Mouse (Mus musculus) forebrain, embryonic 10.5 days (tissue): ENCODE data around the gene Fgfr4. TPM values are rescaled to one million over a fixed set of nuclear protein-coding genes. Genes with fewer than 3 reads are reported as not detected.
A peak's percentile ranks its signal among the peaks of the same experiment; 100 is the strongest.

Source experiments
- DNase-seq: peaks from one replicate; pipeline ENCODE4 v3.0.0-alpha.2; 2017; ENCODE audit warnings: low spot score; ENCODE audit errors: extremely low spot score
- H3K27ac ChIP-seq: fragments of 300-500 bp; sonication (generic); 2 replicates; pipeline ENCODE4 v1.5.1; 2016; ENCODE audit warnings: mild to moderate bottlenecking
- H3K27me3 ChIP-seq: fragments of 300-500 bp; sonication (generic); 2 replicates; pipeline ENCODE4 v1.6.1; 2016; ENCODE audit warnings: mild to moderate bottlenecking; ENCODE audit not compliant: poor library complexity, severe bottlenecking
- H3K36me3 ChIP-seq: fragments of 300-500 bp; sonication (generic); replicated peaks from 2 replicates; pipeline ENCODE4 v1.6.1; 2016; ENCODE audit warnings: mild to moderate bottlenecking, moderate library complexity
- H3K4me1 ChIP-seq: fragments of 300-500 bp; sonication (generic); 2 replicates; pipeline ENCODE4 v1.6.1; 2016
- H3K4me3 ChIP-seq: fragments of 300-500 bp; sonication (generic); 2 replicates; pipeline ENCODE4 v1.5.1; 2016; ENCODE audit warnings: mild to moderate bottlenecking, moderate library complexity
- H3K9me3 ChIP-seq: fragments of 300-500 bp; sonication (generic); 2 replicates; pipeline ENCODE4 v1.6.1; 2016; ENCODE audit warnings: mild to moderate bottlenecking, moderate library complexity
- WGBS: fragments of 180-500 bp; shearing (Covaris S2); methylation state at CpG from one replicate; pipeline ENCODE4 v1.1.7; 2016; 5-methylcytosine and 5-hydroxymethylcytosine counted together
- polyA plus RNA-seq: library from polyadenylated mRNA; unstranded; fragments of >200 nt; fragmentation: Nextera tagmentation; extraction: Ambion mirVana; gene quantifications from 2 replicates; pipeline ENCODE4 v1.2.1, GENCODE M21; 2016

Gene Fgfr4
- polyA plus RNA-seq, 1 experiment from 2014 or later, result 0.16 TPM

DNA sequence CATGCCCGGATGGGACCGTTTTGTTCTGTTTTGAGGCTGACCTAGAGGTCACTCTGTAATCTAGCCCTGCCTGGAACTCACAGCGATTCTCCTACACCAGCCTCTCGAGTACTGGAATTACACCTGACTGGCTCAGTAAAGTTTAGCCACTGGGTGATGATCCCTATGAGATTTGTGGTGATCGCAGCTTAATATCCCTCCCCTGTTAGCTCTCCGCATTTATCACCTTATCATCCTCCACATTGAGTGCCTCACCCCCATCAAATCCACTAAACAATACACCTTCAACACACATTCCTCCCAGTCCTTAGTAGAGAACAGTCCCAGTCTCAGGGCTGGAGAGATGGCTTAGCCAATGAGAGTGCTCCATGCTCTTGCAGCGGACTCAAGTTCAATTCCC lies 9.9 kb downstream of the Fgfr4 start:
- H3K27me3 ChIP-seq, result no peaks in the 10 kb centered on the region
- H3K4me3 ChIP-seq, result no peak overlapping the region
- H3K4me1 ChIP-seq, result no peaks in the 10 kb centered on the region
- no peaks in the 10 kb centered on the region for H3K36me3 ChIP-seq
- H3K27ac ChIP-seq, result no peak overlapping the region
- 59% methylated on average over 7 of the region's 7 CpGs for WGBS
- no peaks in the 10 kb centered on the region; the same call in 1 of the 2 replicates for H3K9me3 ChIP-seq
- DNase-seq, result no peak

DNA sequence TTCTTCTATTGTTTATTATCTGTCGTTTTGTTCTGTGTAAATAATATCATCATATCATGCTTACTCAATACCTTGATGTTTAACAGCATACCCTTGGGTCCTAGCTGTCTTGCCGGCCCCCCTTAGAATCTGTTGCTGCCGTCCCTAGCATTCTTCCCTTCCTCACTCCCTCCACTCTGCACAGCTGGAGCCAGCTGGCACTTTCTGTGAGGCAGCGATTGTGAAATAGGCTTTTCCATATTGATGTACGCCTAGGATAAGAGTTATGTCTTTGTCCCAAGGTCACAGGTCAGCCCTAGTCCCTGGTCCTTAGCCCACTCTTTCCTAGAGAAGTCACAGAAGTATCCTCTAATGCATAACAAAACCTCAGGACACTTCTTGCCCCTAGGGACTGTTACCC lies 11.1 kb downstream of the Fgfr4 start:
- no peak for DNase-seq
- no peaks in the 10 kb centered on the region for H3K4me1 ChIP-seq
- no peaks in the 10 kb centered on the region; the same call in 1 of the 2 replicates for H3K9me3 ChIP-seq
- no peak overlapping the region for H3K27ac ChIP-seq
- H3K27me3 ChIP-seq, result no peaks in the 10 kb centered on the region
- H3K36me3 ChIP-seq, result no peaks in the 10 kb centered on the region
- 76% methylated on average over 5 of the region's 5 CpGs for WGBS
- no peak overlapping the region for H3K4me3 ChIP-seq

DNA sequence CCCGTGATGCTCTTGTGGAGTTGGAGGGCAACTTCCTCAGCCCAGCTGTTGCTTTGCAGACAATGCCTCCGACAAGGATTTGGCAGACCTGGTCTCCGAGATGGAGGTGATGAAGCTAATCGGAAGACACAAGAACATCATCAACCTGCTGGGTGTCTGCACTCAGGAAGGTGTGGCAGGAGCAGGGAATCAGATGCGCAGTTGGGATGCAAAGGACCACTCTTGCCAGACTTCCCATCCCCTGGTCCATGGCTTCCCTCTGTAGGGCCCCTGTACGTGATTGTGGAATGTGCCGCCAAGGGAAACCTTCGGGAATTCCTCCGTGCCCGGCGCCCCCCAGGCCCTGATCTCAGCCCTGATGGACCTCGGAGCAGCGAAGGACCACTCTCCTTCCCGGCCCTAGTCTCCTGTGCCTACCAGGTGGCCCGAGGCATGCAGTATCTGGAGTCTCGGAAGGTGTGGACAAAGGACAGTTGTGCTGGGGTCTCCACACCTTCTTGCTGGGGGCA lies 13.4 kb downstream of the Fgfr4 start:
- no peaks in the 10 kb centered on the region for H3K36me3 ChIP-seq
- 94% methylated on average over 16 of the region's 16 CpGs for WGBS
- no peak for DNase-seq
- H3K27ac ChIP-seq, result no peak overlapping the region
- H3K27me3 ChIP-seq, result no peaks in the 10 kb centered on the region
- H3K4me3 ChIP-seq, result no peak overlapping the region
- H3K9me3 ChIP-seq, result peaks cover 4% of the 10 kb centered on the region; the same call in 1 of the 2 replicates
- H3K4me1 ChIP-seq, result 0 out of 2 replicates have a peak, but pooled peaks cover 7% of the 10 kb centered on the region

DNA sequence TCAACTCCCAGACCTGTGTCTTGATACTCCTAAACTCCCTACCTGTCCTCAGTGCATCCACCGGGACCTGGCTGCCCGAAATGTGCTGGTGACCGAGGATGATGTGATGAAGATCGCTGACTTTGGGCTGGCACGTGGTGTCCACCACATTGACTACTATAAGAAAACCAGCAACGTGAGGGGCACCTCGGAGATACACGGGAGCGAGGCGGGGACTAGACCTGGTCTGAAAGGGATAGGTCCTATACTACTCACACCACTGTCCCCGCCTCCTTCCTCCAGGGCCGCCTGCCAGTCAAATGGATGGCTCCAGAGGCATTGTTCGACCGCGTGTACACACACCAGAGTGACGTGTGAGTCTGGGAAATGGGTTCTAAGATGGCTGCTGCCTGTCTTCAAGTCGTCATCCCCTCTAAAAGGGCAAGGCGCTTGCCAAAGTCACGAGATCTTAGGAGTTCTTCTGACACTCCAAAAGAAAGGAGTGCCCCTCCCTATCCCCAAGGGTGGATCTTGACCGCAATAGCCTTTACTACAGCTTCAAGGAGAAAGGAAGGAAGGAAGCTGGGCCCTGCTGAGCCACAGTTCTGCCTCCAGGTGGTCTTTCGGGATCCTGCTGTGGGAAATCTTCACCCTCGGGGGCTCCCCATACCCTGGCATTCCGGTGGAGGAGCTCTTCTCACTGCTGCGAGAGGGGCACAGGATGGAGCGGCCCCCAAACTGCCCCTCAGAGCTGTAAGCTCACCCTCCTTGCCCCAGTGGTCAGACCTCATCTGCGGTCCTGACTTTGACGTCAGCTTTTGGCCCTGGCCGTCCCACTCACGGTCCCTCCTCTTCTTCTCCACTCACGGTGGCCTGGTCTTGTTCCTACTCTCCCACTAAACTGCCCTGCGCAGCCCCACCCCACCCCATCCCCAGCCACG lies 14.6 kb downstream of the Fgfr4 start:
- no peak overlapping the region for H3K4me3 ChIP-seq
- no peaks in the 10 kb centered on the region for H3K36me3 ChIP-seq
- no peak for DNase-seq
- H3K27me3 ChIP-seq, result peaks cover 8% of the 10 kb centered on the region
- WGBS, result 90% methylated on average over 32 of the region's 32 CpGs
- no peak overlapping the region for H3K27ac ChIP-seq
- H3K4me1 ChIP-seq, result peaks cover 17% of the 10 kb centered on the region
- H3K9me3 ChIP-seq, result peaks cover 4% of the 10 kb centered on the region; the same call in 1 of the 2 replicates

DNA sequence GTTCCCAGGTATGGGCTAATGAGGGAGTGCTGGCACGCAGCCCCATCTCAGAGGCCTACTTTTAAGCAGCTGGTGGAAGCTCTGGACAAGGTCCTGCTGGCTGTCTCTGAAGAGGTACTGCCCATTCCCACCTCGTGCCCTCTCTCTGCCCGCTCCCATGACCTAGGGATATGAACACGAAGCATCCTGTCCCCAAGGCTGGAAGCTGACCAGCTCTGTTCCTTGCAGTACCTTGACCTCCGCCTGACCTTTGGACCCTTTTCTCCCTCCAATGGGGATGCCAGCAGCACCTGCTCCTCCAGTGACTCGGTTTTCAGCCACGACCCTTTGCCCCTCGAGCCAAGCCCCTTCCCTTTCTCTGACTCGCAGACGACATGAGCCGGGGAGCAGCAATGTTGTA lies 15.4 kb downstream of the Fgfr4 start:
- Histone ChIP-seq H3K36me3 (no peaks in the 10 kb centered on the region), H3K27me3 (peaks cover 15% of the 10 kb centered on the region), H3K27ac (no peak overlapping the region), H3K9me3 (peaks cover 4% of the 10 kb centered on the region; the same call in 1 of the 2 replicates), H3K4me3 (no peak overlapping the region), H3K4me1 (peaks cover 24% of the 10 kb centered on the region)
- WGBS, result 84% methylated on average over 11 of the region's 11 CpGs
- no peak for DNase-seq

DNA sequence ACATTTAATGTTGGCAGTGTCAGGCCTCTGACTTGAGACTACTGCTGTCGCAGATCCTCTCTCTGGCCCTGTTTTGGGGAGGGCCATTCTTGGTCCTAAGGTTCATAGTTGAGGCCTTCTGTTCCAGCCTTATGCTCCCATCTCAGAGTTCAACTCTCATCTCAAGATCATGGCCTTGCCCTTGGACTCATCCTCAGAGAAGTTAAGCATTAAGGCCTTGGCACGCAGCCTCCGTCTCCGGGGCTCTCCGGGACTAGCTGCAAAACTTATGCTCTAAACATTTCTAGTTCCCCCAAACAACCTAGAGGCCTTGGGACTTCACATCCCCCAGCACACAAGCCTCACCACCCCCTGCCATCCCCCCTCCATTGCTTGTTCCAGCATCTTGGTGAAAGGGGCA lies 15.8 kb downstream of the Fgfr4 start:
- Histone ChIP-seq H3K27ac (no peak overlapping the region), H3K36me3 (no peaks in the 10 kb centered on the region)

DNA sequence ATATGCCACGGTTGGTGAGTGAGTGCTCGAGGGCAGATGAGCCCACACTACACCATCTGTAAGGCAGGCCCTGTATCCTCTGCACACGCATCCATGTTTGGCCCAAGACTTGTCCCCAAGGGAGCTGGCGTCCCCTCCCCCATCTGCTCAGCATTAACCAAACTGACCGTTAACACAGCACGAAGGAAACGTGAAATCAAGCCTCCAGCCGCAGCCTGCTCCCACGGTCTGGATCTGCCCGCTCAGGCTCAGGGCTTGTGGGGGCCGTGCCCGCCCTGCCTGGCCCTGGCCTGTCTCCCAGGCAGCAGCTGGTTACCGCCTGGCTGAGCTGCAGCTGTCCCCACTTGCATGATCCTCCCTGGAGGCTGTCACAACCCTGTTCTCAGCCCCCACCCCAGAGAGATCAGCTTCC lies 16.5 kb downstream of the Fgfr4 start:
- no peak overlapping the region for H3K27ac ChIP-seq
- no peak overlapping the region for H3K4me3 ChIP-seq
- peaks cover 4% of the 10 kb centered on the region; the same call in 1 of the 2 replicates for H3K9me3 ChIP-seq
- H3K27me3 ChIP-seq, result peaks cover 16% of the 10 kb centered on the region
- H3K4me1 ChIP-seq, result peaks cover 26% of the 10 kb centered on the region
- DNase-seq, result no peak
- H3K36me3 ChIP-seq, result no peaks in the 10 kb centered on the region
- 80% methylated on average over 13 of the region's 13 CpGs for WGBS

More for the DNA sequence above, 15.8 kb downstream of the Fgfr4 start:
- Histone ChIP-seq H3K9me3 (peaks cover 4% of the 10 kb centered on the region; the same call in 1 of the 2 replicates), H3K4me1 (peaks cover 24% of the 10 kb centered on the region), H3K4me3 (no peak overlapping the region), H3K27me3 (peaks cover 16% of the 10 kb centered on the region)
- 94% methylated on average over 5 of the region's 5 CpGs for WGBS
- no peak for DNase-seq

DNA sequence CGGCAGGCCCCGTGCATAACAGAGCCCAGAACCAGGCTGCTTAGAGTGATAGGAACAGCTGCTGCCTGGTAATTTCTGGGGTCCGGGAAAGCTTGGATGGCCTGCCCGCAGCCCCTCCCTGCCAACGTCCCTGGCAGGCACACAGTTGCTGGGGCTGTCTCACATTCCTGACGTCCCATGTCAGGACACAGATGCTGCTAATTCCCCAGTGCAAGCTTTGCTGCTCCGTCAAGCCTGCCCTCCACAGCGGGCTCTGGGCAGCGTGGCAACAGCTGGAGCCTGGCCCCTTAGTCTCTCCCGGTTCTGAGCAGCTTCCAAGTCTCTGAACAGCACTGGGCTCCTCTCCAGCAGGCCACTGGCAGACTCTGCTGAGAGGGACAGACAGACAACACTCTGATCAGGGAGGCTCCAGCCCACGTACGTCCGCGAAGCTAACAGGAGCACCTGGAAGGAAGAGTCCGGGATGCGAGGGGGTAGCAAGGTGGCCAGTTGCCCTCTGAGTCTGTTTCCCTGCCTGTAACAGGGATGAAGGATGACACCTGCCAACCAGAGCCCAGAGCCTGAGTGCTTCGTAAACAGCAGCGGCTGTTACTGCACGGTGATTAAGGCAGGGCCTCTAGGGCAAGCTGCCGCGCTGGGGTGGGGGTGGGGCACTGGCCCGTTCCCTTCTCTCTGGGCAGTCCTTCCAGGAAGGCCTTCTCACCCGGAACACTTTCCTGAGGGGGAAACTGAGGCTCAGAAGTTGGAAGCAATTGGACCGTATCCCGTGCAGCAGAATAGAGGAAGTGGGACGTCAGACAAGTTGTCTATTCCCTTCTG lies 19.3 kb downstream of the Fgfr4 start:
- Histone ChIP-seq H3K27ac (peak overlapping the region; percentile 56), H3K4me3 (peak overlapping the region; percentile 35)
- WGBS, result 20% methylated on average over 26 of the region's 26 CpGs

DNA sequence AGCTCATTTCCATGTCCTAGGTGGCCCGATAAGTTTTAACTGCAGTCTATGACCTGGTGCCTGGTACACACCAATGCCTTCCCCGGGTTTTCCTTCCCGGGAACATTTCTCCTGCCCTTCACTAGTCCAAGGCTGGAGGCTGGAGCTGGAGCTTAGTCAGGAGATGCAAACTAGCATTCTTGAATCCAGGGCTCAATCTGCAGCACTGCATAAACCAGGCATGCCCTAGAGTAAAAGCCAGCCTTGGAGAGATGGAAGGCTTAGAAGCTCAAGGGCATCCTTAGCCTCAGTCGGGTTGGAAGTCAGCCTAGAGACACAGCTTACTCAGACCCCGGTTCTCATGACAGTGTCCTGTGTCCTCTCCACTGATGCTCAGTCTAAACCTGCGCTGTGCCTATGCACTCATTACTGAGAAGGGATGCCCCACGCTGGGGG lies 19.9 kb downstream of the Fgfr4 start:
- 44% methylated on average over 7 of the region's 7 CpGs for WGBS
- H3K27me3 ChIP-seq, result peaks cover 16% of the 10 kb centered on the region
- peak overlapping the region; percentile 56; the same call in 1 of the 2 replicates for H3K27ac ChIP-seq
- DNase-seq, result no peak
- H3K36me3 ChIP-seq, result no peaks in the 10 kb centered on the region
- 0 out of 2 replicates have a peak overlapping the region, but pooled peaks have one; percentile 35 for H3K4me3 ChIP-seq
- peaks cover 4% of the 10 kb centered on the region; the same call in 1 of the 2 replicates for H3K9me3 ChIP-seq
- H3K4me1 ChIP-seq, result peaks cover 27% of the 10 kb centered on the region

More for the DNA sequence above, 19.3 kb downstream of the Fgfr4 start:
- peaks cover 27% of the 10 kb centered on the region for H3K4me1 ChIP-seq
- no peaks in the 10 kb centered on the region for H3K36me3 ChIP-seq
- peaks cover 4% of the 10 kb centered on the region; the same call in 1 of the 2 replicates for H3K9me3 ChIP-seq
- H3K27me3 ChIP-seq, result peaks cover 16% of the 10 kb centered on the region
- no peak for DNase-seq

DNA sequence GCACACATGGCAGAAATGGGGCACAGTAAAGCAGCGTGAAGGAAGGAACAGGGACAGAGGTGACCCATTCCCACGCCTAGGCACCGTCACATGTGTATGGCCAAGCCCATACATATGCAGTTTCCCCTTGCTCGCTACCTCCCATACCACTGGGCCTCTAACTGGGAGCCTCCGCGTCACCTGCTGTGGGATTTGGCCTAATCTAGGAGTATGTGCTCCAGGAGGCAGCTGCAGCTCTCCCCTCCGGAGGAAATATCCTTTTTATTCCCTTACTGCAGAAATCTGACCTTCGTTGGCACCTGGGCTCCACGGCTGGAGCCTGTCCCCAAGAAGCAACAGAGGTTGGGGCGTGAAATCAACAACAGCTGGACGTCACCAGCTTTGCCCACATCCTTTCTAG lies 21.9 kb downstream of the Fgfr4 start:
- peaks cover 4% of the 10 kb centered on the region; the same call in 1 of the 2 replicates for H3K9me3 ChIP-seq

DNA sequence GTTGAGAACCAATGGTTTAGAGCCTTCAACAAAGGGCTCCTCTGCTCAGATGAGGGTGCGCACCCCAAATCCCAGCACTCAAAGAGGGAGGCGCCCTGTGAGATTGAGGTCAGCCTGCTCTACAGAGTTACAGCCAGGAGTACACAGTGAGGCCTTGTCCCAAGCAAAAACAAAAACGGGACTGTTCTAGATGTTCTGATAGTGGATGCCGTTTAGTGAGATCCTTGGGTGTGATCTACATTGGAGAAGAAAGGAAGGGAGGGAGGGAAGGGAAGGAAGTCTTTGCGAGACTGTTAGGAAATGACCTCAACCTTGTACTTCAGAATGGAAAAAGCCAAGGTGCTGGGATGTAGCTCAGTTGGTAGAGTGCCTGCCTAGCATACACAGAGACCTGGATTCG lies 23.8 kb downstream of the Fgfr4 start:
- Histone ChIP-seq H3K36me3 (no peaks in the 10 kb centered on the region), H3K27ac (no peak overlapping the region), H3K27me3 (peaks cover 16% of the 10 kb centered on the region), H3K9me3 (no peaks in the 10 kb centered on the region), H3K4me3 (no peak overlapping the region), H3K4me1 (peaks cover 23% of the 10 kb centered on the region)
- 90% methylated on average over 6 of the region's 6 CpGs for WGBS
- no peak for DNase-seq

More for the DNA sequence above, 21.9 kb downstream of the Fgfr4 start:
- H3K36me3 ChIP-seq, result no peaks in the 10 kb centered on the region
- 65% methylated on average over 11 of the region's 11 CpGs for WGBS
- DNase-seq, result no peak
- peaks cover 25% of the 10 kb centered on the region for H3K4me1 ChIP-seq
- H3K27me3 ChIP-seq, result peaks cover 16% of the 10 kb centered on the region
- no peak overlapping the region for H3K4me3 ChIP-seq
- H3K27ac ChIP-seq, result no peak overlapping the region

DNA sequence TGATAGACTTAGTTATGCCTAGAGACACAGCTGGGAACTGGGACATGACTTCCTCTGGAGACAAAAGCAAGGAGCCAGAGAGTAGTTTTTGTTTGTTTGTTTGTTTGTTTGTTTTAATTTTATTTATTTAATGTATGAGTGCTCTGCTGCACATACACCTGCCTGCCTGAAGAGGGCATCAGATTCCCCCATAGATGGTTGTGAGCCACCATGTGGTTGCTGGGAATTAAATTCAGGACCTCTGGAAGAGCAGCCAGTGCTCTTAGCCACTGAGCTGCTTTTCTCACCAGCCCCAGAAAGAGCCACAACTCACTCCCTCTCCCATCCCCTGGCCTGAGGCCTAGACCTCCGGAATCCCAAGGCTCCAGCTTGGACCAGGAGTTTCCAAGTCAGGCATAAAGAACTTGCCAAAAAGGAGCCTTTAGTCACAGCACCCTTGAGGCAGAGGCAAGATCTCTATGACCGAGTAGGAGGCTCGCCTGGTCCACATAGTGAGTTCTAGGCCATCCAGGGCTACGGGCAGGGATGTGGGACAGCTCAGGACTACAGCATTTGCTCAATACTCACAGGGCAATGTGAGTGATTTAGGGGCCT lies 25.6 kb downstream of the Fgfr4 start:
- Histone ChIP-seq H3K4me3 (no peak overlapping the region), H3K36me3 (no peaks in the 10 kb centered on the region), H3K4me1 (peaks cover 14% of the 10 kb centered on the region), H3K27me3 (no peaks in the 10 kb centered on the region), H3K27ac (peak overlapping the region; percentile 35; the same call in 1 of the 2 replicates), H3K9me3 (no peaks in the 10 kb centered on the region)
- DNase-seq, result no peak
- WGBS, result 60% methylated on average over 4 of the region's 4 CpGs
